In genomic region chr7:66218193-66219014, GRCm38 (mm10) we compare ENCODE assay signal across 8 mouse cellular contexts.
DNase-seq lines count a peak whose midpoint lies in the region.

No protein-coding gene starts in this region.

- DNase-seq in adrenal gland, postnatal 10 days, result peak; percentile 42
- no peak for DNase-seq in adrenal gland, adult 8-10 months
- DNase-seq in embryo, embryonic 11 days, result peak; percentile 67
- DNase-seq in heart, adult 9 months (ENCODE audit: low spot score in 2 of 2), result peak; percentile 75 to 79
- peak; percentile 40 for DNase-seq in kidney, adult 9 months
- peak; percentile 87 for DNase-seq in lung, postnatal 10 days
- DNase-seq in yolk sac, embryonic 10.5 days (ENCODE audit: low spot score), result peak; percentile 58
- DNase-seq in B cell, adult 2 months, result no peak

Comparison
In these comparisons a context has a peak if more than half of its experiments do, and no peak if none do; other contexts are left out.
1. DNase-seq: peak in adrenal gland, postnatal 10 days (single experiment), embryo, embryonic 11 days (single experiment), heart, adult 9 months (2 of 2), kidney, adult 9 months (single experiment), lung, postnatal 10 days (single experiment) and yolk sac, embryonic 10.5 days (single experiment); none in adrenal gland, adult 8-10 months (single experiment) and B cell, adult 2 months (0 of 2).